Mouse (Mus musculus): ENCODE results near the gene Mup17.
"Not testable (repeated sequence)": the region's sequence is repeated elsewhere in the genome, so short reads cannot be mapped to it uniquely, and the experiment has no call there.

DNA sequence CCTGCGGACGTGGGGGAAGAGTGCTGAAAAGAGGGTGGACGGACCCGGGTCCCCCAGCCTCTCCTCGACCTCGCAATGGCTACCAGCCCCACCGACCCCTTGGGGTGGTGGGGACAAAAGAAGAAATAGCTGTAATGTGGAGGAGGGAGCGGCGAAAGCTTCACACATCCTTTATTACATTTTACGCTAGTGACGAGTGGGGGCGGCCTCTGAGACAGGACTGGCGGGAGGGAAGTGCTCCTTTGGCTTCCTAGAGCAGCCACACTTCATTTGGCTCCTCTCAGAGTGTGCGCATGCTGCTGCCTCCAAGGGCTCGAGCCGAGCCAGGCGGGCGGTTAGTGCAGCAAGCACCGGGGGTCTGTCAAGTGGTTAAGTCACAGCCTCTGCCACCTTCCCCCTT lies 24.1 kb downstream of the Mup17 start:
- not testable (repeated sequence) for TF ChIP-seq POLR2A, CTCF (IDR thresholded peaks at IDR 0.05; ENCODE audit: extremely low read depth, insufficient read depth, low read length)
